Mouse (Mus musculus) layer of hippocampus, adult 2 months (tissue): ENCODE data around the gene Trp73. TPM values are rescaled to one million over a fixed set of nuclear protein-coding genes. Genes with fewer than 3 reads are reported as not detected.
A peak's percentile ranks its signal among the peaks of the same experiment; 100 is the strongest.

Source experiments
- DNase-seq, 2 experiments: peaks; one replicate each; pipeline ENCODE4 v3.0.0; 2022; ENCODE audit warnings: low spot score in 2 of 2
- H3K27ac ChIP-seq: fragments of 200-600 bp; 2 replicates; pipeline ENCODE4 v1.8.1; 2022
- H3K4me3 ChIP-seq: fragments of 200-600 bp; 2 replicates; pipeline ENCODE4 v1.8.1; 2022; ENCODE audit warnings: mild to moderate bottlenecking
- CTCF ChIP-seq: fragments of 200-600 bp; conservative IDR thresholded peaks from 2 replicates; pipeline ENCODE4 v1.8.1; 2022; ENCODE audit warnings: antibody characterized with exemption, mild to moderate bottlenecking, moderate library complexity
- long read RNA-seq, 2 experiments: library from polyadenylated mRNA; stranded (forward); transcript quantifications; one replicate each; pipeline ENCODE4 v2.0.0; 2021; ENCODE audit warnings: borderline mapping rate in 2 of 2
- total RNA-seq, 2 experiments: library from RNA; stranded (reverse); gene quantifications; 2 replicates each; pipeline ENCODE4 v1.2.3; 2021

The Trp73 gene
- 1 to 10 TPM; 3.3 to 3.6 TPM for total RNA-seq
- long read RNA-seq, experiment 1, partial matches to known transcripts: 1 of 2 reads
- long read RNA-seq, experiment 1, other reads (novel, unspliced or antisense): 1 of 2 reads
- long read RNA-seq, experiment 2, full-length matches to known transcripts: 2 of 9 reads
- long read RNA-seq, experiment 2, partial matches to known transcripts: 6 of 9 reads
- long read RNA-seq, experiment 2, other reads (novel, unspliced or antisense): 1 of 9 reads

DNA sequence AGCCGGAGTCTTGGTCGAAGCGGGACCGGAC, at the start of gene Trp73:
Trp73 (minus strand) TSS at position 27 of the 31 bp plus-strand sequence.
- no peak for DNase-seq
- TF ChIP-seq CTCF: no peak
- H3K27ac ChIP-seq: no peak within 1 kb of the TSS
- H3K4me3 ChIP-seq: peak within 1 kb of the TSS; percentile 38

DNA sequence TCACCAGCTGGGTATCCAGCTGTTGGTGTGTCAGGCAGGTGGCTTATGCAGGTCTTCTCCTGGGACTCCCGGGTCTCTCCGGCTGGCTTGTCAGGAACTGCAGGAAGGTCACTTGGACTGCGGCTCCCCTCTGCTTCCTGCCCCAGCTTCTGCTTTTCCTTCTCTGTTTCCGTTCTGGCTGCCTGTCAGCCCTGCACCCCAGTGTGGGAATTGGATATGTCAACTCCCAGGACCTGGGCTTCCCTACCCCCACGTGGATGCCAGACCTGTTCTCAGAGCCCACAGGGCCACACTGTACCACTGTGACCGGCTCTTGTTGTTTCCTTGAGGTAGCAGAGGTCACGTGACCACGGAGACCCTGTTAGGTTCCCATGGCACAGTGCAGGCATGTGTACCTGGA, 48.9 kb upstream of the Trp73 start:
- no peak for TF ChIP-seq CTCF
- H3K4me3 ChIP-seq: no peak overlapping the region
- H3K27ac ChIP-seq: no peak overlapping the region
- DNase-seq: no peak

DNA sequence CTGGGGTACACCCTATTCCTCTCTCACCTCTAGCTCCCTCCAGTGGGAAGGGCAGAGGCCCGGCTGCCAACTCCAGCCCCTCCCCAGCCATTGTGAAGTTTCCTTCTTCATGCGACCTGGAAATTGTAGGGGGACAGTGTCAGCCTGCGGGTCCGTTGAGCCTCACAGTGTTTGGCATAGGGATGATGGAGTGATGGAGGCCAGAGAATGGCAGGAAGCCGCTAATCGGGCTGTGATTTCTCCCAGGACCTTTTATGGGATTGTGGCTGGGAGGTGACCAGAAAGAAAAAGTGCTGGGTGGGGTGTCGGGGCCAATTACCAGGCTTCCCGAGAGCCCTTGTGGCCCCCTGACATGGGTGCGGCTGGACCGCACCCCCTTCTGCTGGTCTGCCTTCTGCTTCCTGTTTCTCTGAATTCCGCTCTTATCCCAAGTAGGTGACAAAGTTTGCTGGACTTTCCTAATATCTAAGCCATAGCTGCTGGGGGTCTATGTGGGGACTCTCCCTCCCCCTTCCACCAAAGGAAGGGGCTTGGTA, 46.1 kb upstream of the Trp73 start:
- DNase-seq: no peak
- TF ChIP-seq CTCF: no peak
- Histone ChIP-seq H3K27ac (no peak overlapping the region), H3K4me3 (no peak overlapping the region)

DNA sequence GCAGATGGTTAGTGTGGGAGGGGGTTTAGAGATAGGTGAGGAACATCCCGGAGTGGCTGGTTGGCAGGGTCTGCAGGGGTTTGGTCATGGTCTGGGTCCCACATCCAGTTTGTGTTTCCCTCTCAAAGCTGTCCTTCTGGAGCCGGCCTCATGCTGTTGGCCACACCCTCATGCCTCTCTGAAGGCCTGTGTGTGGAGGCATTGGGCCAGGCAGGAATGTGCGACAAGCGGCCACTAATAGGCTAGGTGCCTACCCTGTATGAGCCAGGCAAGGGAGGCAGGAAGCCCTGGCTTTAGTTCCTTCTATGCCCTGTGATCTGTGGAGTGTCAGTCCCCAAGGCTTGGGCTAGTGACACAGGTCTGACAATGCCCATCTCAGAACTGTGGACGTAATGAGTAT, 45.0 kb upstream of the Trp73 start:
- no peak overlapping the region for H3K4me3 ChIP-seq
- TF ChIP-seq CTCF: no peak
- no peak for DNase-seq
- no peak overlapping the region for H3K27ac ChIP-seq

DNA sequence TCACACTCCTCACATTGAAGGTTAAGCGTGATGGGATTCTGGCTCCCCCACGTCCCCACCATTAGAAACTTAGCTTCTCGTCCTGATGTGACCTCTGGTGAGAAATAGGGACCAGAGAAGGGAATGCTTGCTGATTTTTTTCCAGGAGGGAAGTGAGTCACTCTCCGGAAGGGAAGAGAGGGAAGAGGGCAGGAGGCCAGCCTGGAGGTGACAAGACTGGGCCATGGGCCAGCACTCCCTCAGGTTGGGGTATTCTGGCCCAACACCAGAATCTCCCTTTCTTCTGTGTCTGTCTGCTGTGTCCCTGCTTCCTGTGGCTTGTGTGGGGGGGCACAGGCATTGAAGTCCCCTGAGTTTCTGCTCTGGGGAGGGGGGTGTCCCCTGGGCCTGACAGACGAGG, 43.6 kb upstream of the Trp73 start:
- H3K4me3 ChIP-seq: no peak overlapping the region
- no peak for TF ChIP-seq CTCF
- H3K27ac ChIP-seq: no peak overlapping the region
- no peak for DNase-seq

DNA sequence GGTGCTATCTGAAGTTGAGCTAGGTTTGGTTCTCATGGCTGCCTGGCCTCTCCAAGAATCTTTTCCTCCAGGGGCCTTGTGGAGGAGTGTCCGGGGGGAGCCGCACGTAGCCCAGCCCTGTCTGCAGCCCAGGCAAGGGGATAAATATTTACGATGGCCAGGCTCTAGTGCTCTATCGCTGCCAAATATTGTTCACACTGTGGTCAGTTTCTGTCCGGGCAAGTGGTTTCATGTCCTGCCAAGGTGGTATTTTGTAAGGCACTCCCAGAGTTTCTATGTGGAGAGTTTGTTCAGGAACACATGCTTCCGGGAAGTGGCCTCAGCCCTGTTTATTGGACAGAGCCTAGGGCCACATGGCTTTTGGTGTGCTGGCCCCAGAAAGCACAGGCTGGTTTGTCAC, 41.0 kb upstream of the Trp73 start:
- no peak for DNase-seq
- Histone ChIP-seq H3K4me3 (no peak overlapping the region), H3K27ac (0 out of 2 replicates have a peak overlapping the region, but pooled peaks have one; percentile 23)
- no peak for TF ChIP-seq CTCF

DNA sequence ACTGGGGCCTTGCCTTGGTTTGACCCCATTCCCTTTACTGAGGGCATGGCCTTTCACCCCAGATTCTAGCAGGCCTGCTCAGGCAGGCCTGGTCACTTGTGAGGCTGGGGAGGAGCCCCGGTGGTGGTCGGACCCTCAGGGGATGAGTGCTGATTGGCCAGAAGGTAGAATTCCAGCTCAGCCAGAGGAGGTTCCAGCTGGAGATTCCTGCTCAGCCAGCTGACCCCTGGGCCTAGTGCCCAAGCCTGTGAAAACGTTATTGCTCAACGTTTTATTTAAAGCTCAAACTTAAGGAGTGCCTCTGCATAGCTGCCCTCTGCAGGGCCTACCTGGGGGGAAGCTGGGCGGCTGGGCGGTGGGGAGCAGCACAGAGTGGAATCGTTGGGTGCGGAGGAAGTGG, 37.2 kb upstream of the Trp73 start:
- no peak for TF ChIP-seq CTCF

DNA sequence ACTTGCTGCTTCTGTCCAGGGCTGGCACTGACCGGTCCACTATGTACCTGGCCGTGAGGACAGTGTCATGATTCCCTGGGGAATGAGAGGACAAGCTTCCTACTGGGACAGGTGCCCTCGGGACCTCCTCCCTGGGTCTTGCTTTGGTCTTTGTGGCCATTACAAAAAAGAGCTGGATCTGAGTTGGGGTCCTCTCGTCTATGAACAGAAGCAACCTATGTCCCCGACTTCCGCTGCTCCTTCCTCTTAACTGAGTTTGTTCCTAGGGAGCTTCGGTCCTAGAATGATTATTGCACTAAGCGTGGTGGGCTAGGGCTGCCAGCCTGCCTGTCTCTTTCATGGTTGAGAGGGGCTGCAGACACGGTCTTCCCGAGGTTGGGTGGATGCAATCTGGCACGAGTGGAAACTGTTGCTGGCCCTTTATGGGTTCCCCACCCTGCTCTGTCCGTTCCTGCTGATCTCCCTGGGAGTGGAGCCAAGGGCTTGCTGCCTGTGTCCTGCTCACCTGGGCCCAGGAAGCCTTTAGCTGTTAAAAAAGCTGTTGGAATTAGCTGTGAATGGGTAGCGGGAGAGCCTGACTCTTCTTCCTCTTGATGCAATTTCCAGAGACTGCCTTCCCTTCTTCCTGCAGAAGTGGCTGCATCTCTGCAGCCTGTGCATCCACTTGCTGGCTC, 32.1 kb upstream of the Trp73 start:
- no peak overlapping the region; the same call in 1 of the 2 replicates for H3K4me3 ChIP-seq
- TF ChIP-seq CTCF: no peak
- H3K27ac ChIP-seq: no peak overlapping the region
- DNase-seq: no peak

More for the DNA sequence above, 37.2 kb upstream of the Trp73 start:
- DNase-seq: no peak
- H3K27ac ChIP-seq: no peak overlapping the region
- no peak overlapping the region for H3K4me3 ChIP-seq

DNA sequence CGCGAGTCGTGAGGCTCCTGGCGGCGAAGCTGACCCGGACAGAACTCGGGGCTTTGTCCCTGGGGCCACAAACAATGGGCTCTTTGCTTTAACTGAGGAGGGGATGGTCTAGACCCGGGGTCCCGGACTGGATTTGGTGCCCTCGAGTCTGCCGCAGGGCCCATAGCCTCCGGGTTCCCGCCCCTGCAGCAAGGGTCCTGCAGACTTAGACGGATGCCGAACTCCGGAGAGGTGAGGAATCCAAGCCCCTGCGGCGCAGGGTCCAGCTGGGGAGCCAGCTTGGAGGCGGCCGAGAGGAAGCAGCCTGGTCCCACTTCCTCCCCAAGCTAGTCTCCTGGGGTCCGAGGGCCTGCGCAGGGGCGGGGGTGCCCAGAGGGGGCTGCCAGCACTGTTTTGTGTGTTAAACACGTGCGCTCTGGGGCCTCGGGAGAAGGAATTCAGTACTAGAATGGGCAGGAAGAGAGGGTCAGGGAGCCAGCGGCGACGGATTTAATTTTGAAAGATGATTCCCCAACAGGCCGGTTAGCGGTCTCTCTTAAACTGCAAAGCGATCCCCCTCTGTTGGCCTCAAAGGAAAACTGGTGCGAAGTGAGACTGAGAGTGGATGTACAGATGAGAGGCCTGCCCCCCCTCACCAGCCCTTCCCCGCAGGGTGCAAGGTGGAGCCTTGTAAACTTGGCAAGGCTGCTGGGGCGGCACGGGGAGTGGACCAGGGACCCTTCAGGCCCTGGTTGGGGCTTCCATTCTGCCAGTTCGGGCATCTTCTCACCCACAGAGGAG, 31.3 kb upstream of the Trp73 start:
- no peak for DNase-seq
- H3K4me3 ChIP-seq: peak overlapping the region; percentile 53
- H3K27ac ChIP-seq: no peak overlapping the region
- no peak for TF ChIP-seq CTCF

DNA sequence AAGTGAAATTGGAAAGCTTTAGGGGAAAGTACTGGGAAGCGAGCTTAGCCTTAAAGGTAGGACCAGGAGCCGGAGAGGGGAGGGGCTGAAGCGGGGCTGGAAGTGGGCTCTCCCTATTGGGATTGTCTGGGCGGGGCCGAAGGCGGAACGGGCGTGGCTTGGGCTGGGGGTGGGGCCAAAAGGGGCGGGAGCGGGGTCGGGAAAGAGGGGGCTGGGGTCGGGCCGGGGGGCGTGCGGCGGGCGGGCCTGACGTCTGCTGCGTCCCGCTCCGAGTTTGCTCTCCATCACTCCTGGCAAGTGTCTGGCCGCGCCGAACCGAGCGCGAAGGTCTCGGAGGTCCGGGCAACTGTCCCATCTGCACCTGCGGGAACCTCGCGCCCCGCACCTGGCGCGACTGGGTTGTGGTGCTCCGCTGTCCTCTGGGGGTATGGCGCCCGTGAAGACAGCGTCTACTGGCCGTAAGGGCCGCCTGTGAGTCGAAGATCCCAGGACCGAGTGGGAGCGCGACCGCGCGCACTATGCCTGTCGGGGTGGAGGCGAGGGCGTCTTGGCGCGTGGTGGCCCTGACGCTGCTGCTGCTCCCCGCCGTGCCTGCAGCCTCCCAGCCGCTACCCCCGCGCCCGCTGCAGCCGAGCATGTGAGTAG, 30.6 kb upstream of the Trp73 start, which contains the start of gene Megf6:
Megf6 (plus strand) TSS at position 225 of the 645 bp plus-strand sequence.
- H3K4me3 ChIP-seq: peak within 1 kb of the TSS; percentile 53
- no peak for TF ChIP-seq CTCF
- no peak within 1 kb of the TSS for H3K27ac ChIP-seq
- no peak for DNase-seq

DNA sequence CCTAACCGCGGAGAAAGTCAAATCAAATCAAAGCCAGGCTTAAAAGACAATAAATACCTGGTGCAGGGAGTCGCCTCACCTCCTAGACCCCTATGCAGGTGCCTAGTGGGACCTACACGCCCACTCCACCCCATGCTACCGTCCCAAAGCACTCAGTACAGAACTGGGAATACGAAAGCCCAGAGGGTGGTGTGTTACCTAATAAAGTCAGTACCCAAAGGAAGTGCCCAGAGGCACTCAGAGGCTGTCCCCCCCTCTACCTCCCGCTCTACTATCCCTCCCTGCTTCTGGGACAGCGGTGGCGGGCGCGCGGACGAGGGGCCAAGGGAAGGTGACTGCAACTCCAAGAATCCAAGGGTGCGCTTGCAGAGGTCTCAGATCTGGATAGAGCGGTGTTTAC, 30.0 kb upstream of the Trp73 start:
- no peak for TF ChIP-seq CTCF
- DNase-seq: no peak
- Histone ChIP-seq H3K4me3 (peak overlapping the region; percentile 53), H3K27ac (no peak overlapping the region)

DNA sequence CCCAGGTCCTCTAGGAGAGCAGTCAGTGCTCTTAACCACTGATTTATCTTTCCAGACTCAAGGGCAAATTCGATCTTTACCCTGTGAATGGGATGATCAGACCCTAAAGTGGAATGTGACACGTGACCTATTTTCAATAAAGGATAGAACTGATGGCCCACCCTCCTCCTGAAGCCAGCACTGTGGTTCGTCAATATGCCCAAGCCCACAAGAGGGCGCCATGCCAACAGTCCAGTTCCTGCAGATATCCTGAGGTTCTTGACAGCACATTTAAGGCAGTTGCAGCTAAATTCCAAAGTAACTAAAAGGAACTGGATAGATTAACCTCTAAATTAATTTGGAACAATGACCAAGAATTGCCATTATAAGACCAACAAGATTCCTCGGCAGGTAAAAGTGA, 27.0 kb upstream of the Trp73 start:
- H3K27ac ChIP-seq: no peak overlapping the region
- TF ChIP-seq CTCF: peak; percentile 84
- H3K4me3 ChIP-seq: no peak overlapping the region
- peak; percentile 23 to 55 for DNase-seq

DNA sequence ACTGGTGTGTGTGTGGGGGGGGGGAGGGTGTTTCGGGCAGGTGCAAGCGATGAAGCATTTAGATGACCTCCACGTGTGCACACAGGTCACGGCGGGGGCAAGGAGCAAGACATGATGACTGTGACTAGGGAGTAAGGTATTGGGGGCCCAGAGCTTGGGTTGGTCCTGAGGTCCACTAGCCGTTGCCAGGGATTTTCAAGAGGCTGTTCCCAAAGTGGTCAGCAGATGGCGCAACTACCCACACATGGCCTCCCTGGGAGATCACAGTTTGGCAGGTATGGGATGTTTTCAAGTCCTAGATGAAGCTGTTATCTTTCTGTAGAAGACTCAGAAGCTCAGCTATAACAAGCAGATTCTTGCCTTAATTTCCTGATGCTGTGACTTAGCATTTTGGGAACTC, 23.3 kb upstream of the Trp73 start:
- Histone ChIP-seq H3K4me3 (no peak overlapping the region), H3K27ac (no peak overlapping the region)
- TF ChIP-seq CTCF: peak; percentile 87
- DNase-seq: peak; percentile 46 to 78
